Mouse (Mus musculus) spleen, postnatal 36 days (tissue): ENCODE data around the gene Ceacam1.
"Not testable (repeated sequence)": the region's sequence is repeated elsewhere in the genome, so short reads cannot be mapped to it uniquely, and the experiment has no call there.

ENCODE experiments used
- DNase-seq, 2 experiments: peaks; one replicate each; pipeline ENCODE4 v3.0.0; 2022; ENCODE audit warnings: low spot score in 2 of 2, mixed read lengths in 1 of 2

Gene Ceacam1

GRCm38 (mm10) chr7:25439978-25440815 is 37.2 kb downstream of the Ceacam1 start:
- no peak for DNase-seq

GRCm38 (mm10) chr7:25439124-25439822 is 38.1 kb downstream of the Ceacam1 start:
- no peak for DNase-seq

GRCm38 (mm10) chr7:25436704-25437103 is 40.7 kb downstream of the Ceacam1 start:
- peak in 1 of 2 experiments; percentile 33 for DNase-seq

- peak in 1 of 2 experiments; percentile 30 for DNase-seq
These were observed 41.2 kb downstream of the Ceacam1 start for GRCm38 (mm10) chr7:25436226-25436625.

- DNase-seq: peak; percentile 76 to 81
These were observed 41.9 kb downstream of the Ceacam1 start for GRCm38 (mm10) chr7:25435546-25435851.

GRCm38 (mm10) chr7:25434654-25435545 is 42.5 kb downstream of the Ceacam1 start:
- no peak for DNase-seq

GRCm38 (mm10) chr7:25433781-25434560 is 43.4 kb downstream of the Ceacam1 start:
- DNase-seq: no peak

- peak; percentile 70 to 74 for DNase-seq
These were observed 44.3 kb downstream of the Ceacam1 start for GRCm38 (mm10) chr7:25433007-25433541.

GRCm38 (mm10) chr7:25432381-25432780 is 45.0 kb downstream of the Ceacam1 start:
- no peak for DNase-seq

GRCm38 (mm10) chr7:25429886-25430784 is 47.3 kb downstream of the Ceacam1 start:
- no peak for DNase-seq

GRCm38 (mm10) chr7:25428321-25428720 is 49.1 kb downstream of the Ceacam1 start:
- no peak for DNase-seq

- no peak for DNase-seq
These were observed 50.3 kb downstream of the Ceacam1 start for GRCm38 (mm10) chr7:25427144-25427543.

GRCm38 (mm10) chr7:25426380-25426779 is 51.0 kb downstream of the Ceacam1 start:
- DNase-seq: not testable (repeated sequence)

- peak; percentile 73 to 82 for DNase-seq
These were observed 53.0 kb downstream of the Ceacam1 start for GRCm38 (mm10) chr7:25424429-25424828.

- DNase-seq: no peak
These were observed 55.0 kb downstream of the Ceacam1 start for GRCm38 (mm10) chr7:25422286-25422841.

- DNase-seq: no peak
These were observed 57.5 kb downstream of the Ceacam1 start for GRCm38 (mm10) chr7:25419943-25420342.

GRCm38 (mm10) chr7:25419536-25419935 is 57.9 kb downstream of the Ceacam1 start:
- no peak for DNase-seq

GRCm38 (mm10) chr7:25417597-25417996 is 59.8 kb downstream of the Ceacam1 start:
- DNase-seq: peak in 1 of 2 experiments; percentile 33

GRCm38 (mm10) chr7:25412833-25413441 is 64.5 kb downstream of the Ceacam1 start, which contains the start of gene Cxcl17:
Cxcl17 (minus strand) TSS chr7:25412886.
- no peak for DNase-seq
